Mouse (Mus musculus) gonadal fat pad, adult 2 months (tissue): Measurements from ENCODE around the gene Pabpc4. TPM values are rescaled to one million over a fixed set of nuclear protein-coding genes. Genes with fewer than 3 reads are reported as not detected.

ENCODE experiments used
- DNase-seq: peaks from one replicate; pipeline ENCODE4 v3.0.0-alpha.2; 2012; ENCODE audit warnings: low read depth
- polyA plus RNA-seq: library from polyadenylated mRNA; depleted of rRNA; stranded (reverse); fragments of >200 nt; gene quantifications from 2 replicates; pipeline ENCODE4 v1.2.3, GENCODE M21; 2012; rRNA removed

The Pabpc4 gene
- 58.2 and 64.0 TPM in 2 replicates for polyA plus RNA-seq

DNA sequence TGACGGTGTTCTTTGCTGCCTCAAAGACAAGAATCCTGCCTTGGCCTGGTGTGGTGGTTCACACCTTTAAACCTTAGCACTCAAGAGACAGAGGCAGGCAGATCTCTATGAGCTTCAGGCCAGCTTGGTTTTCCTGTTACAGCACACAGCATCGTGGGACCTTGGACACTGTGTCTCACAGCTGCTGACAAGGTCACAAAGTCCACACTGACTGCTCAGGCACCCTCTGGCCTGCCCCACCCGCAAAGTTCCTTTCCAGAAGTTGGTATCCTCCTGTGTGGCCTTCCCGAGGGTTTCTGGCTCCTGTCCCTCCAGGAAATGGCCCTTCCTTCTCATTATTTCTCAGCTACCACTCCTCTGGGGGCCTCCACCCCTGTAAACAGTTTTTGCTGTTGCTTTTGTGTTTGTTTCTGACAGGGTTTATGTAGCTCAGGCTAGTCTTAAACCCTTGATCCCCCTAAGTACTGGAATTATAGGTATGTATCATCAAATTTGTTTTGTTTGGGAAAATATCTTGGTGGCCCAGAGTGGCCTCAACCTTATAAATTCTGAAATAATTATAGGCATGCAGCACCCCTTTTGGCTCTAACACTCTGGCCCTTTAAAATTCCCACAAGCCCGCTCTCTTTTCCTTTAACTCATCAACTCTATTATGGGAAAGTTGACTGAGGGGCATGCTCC, at the start of gene Pabpc4:
TSS of gene Pabpc4 (plus strand) at position 631 of the 681 bp plus-strand sequence.
- DNase-seq, result no peak

DNA sequence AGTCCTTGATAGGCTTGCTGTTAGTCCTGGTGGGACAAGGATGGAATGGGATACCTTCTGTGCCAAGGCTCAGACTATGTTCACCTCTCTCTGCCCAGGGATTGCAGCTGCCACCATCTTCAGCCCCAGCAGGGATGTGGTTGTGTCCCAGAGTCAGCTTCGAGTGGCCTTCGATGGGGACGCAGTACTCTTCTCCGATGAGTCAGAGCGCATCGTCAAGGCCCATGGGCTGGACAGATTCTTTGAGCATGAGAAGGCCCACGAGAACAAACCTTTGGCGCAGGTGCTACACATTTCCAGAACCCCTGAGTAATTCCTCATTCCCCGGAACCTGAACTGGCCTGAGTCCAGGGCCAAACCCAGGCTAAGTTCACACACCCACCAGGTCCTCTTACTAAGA, 48.2 kb upstream of the Pabpc4 start:
- no peak for DNase-seq

DNA sequence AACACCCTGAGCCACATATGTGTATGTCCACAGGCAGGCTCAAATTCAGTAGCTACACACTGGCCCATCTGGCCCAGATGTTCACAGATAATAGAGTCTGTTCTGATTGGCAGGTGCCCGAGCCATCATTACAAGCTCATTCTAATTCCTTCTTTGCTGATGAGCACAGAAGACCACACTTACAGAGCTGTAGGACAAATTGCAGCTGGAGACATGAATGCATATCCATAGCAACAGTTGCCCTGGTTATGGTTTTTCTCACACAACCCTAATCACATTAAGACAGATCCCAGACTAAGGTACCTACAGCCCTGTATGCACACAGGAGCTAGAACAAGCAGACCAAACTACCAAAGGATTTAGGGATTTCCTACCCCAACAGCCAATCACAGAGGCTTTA, 46.8 kb upstream of the Pabpc4 start:
- no peak for DNase-seq

DNA sequence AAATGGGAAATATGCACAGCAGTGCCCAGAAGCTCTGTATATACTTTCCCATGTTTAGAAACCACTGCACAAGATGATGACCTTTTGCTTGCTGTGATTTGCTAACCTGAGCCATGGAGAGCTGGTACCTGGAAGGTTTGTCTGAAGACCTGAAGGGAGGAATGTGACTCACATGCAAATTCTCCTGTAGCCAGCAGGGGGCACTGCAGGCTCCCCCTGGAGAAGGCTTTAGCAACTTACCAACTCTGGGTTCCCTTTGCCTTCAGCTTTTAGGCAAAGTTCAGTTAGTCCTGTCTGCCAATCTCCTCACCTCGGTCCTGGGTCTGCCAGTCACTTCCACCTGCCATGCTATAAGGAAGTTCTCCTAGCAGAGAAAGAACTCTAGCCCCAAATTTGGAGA, 45.4 kb upstream of the Pabpc4 start:
- no peak for DNase-seq

DNA sequence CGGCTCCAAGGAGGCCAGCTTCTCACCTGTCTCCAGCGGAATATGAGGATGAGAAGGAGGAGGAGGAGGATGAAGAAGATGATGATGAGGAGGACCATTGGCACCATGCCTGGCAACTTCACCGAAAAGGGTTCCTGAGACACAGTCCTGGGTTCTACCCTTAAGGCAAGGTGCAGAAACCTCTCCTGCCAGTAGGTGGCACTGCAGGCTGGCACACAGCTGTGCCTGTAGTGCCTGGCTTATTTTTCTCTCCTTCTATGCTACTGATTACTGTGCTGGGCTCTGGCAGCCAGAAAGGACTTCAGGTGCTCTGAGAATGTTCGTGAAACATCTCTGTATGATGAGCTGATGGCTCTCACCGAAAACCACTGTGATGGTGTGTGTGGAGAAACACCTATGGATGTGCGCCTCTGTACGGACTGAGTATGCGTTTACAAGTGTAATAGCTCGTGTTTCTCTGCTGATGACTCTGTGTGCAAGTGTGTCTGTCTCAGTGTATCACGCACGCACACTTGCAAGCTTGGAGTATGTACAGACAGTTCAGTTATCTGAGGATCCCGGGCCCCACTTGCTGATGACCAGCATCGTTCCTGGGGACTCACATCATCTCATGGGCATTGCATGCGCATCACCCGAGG, 42.3 kb upstream of the Pabpc4 start:
- no peak for DNase-seq

GRCm38 (mm10) chr4:123220637-123221036, 41.5 kb upstream of the Pabpc4 start:
- no peak for DNase-seq

GRCm38 (mm10) chr4:123223309-123223708, 38.8 kb upstream of the Pabpc4 start:
- DNase-seq, result no peak

DNA sequence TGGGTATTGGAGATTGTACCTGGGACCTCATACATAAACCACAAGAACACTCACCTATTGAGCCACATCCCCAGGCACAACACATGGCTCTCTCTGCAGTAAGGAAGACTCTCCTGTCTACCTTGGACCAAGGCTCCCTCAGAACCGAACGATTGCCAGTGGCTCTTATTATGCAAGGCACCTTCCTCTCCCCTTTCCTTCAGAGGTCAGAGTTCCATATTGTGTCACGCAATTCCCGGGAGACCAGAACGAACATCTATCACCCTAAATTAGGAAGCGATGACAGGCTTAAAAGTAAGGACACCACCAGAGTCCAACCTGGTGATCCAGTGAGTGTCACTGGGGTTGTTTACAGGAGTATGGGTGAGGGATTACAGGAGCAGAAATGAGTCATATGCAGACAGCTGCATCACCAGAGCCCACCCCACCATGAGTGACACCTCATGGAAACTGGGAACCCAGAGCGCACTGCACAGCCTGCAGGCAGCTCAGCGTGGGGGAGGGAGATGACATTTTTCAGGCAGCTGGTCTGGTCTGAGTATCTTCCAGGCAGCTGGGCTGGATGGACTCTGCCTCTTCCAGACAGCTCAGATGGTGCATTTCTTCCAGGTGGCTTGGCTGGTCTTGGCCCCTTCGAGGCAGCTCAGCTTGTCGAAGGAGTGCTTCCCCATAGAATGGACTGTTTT, 36.3 kb upstream of the Pabpc4 start:
- DNase-seq, result no peak

GRCm38 (mm10) chr4:123227707-123228106, 34.4 kb upstream of the Pabpc4 start:
- DNase-seq, result no peak

DNA sequence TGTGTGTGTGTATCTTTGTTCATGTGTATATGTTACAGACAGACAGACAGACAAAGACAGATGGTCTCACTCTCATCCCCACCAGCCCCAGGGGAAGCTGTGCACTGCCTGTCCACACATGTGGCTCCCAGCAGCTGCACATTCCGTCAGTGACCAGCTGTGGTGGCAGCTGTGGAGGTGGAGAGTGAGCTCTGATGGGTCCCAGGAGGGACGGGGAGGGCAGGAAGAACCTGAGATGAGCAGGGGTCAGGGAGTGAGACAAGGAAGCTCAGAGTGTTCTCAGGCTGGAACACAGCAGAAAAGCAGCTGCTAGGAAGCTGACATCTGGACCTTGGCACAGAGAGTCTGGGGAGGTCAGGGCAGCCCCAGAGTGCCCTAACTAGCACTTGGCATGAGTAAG, 33.9 kb upstream of the Pabpc4 start:
- DNase-seq, result no peak

GRCm38 (mm10) chr4:123229166-123229565, 33.0 kb upstream of the Pabpc4 start:
- DNase-seq, result no peak

GRCm38 (mm10) chr4:123232841-123233240, 29.3 kb upstream of the Pabpc4 start:
- DNase-seq, result no peak

- no peak for DNase-seq
These were observed 28.6 kb upstream of the Pabpc4 start, which contains the start of gene Heyl for GRCm38 (mm10) chr4:123233492-123234084. Heyl (plus strand) TSS chr4:123233556.

GRCm38 (mm10) chr4:123235835-123236430, 26.2 kb upstream of the Pabpc4 start:
- DNase-seq, result no peak

- no peak for DNase-seq
These were observed 25.6 kb upstream of the Pabpc4 start for GRCm38 (mm10) chr4:123236431-123237031.

DNA sequence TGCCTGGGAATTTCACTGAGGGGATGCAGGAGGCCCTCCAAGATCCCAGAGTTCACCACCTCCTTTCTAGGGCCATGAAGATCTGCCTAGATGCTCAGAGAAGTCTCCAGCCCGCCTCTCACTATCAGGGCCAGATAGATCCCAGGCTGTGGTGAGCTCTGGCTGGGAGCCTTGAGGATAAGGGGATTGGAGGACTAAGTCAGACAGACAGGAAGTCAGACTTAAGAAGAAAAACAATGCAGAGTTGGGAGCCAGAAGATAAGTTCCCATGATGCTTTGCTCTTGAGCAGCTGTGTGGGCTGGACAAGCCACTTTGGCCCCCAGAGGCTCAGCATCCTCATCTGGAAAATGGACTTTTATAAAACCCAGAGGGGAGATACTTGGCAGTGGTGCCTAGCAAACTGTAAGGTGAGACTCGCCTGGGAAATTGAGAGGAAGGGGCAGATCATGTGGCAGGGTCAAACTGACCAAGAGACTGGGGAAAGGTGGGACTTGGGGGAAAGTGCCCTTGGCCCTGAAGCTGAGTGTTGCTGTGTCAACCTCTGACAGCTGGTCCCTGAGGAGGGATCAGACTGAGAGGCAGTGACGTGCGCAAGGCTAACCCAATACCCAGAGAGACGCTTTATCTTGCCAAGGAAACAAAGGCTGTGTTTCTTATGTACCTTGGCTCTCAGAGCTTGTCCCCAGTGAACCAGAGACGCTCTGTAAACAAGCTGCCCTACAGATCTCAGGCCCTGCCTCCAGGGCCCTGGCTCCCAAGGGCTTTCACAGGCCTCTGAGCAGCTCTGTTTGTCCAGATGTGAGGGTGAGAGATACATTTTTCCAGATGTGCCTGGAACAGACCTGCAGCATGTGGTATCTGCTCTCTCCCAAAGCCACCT, 24.5 kb upstream of the Pabpc4 start:
- DNase-seq, result no peak

DNA sequence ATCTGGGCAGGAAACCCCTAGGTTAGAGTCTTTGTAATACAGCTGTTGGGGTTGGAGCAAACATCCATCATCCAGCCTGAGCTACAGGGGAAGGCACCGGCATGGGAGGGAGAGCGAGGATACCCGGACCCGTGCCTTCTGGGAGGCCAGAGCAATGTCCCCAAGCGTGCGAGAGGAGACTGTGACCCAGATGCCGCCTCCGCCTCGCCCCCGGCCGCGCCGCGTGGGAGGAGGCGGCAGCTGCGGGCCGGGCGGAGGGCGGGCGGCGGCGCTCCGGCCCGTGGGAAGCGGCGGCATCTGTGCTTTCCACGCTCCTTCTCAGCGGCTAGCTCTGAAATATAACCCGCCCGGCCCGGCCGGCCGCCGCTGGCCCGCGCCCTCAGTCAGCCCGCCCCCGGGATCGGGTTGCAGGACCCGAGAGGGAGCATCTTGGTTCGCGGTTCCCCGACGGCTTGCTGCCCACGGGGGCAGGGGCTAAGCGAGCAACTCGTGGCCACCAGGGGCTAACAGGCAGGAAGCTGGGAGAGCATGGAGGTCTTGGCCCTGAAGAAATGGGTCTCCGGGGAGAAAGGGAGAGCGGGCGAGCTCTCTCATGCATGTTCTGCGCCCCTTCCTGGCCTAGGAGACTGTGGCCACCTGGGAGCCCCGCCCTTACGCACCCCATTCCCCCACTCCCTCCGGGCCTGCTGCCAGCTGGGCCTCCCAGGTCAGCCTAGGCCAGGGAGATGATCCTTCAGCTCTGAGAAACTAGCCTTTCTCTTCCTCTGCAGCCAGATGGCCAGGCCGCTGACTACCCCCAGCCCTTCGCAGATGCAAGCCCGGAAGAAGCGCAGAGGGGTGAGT, 22.6 kb upstream of the Pabpc4 start:
- DNase-seq, result no peak

DNA sequence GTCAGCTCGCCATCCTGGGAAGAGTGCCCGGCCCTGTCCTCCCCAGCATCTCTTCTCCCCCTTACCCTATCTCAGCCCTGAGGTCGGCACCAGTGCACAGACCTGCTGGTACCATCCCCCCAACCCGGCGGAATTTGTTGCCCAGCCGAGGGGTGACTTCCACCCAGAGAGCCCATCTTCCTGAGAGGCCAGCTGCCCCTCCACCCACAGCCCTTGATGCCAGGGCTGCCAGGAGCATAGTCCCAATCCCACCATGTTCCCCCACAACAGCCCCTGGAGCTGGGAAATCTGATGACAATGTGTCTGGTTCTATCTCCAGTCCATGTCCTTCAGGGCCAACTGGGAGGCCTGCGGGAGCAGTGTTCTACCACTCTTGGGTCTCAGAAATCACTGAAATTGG, 15.9 kb upstream of the Pabpc4 start:
- DNase-seq, result no peak

DNA sequence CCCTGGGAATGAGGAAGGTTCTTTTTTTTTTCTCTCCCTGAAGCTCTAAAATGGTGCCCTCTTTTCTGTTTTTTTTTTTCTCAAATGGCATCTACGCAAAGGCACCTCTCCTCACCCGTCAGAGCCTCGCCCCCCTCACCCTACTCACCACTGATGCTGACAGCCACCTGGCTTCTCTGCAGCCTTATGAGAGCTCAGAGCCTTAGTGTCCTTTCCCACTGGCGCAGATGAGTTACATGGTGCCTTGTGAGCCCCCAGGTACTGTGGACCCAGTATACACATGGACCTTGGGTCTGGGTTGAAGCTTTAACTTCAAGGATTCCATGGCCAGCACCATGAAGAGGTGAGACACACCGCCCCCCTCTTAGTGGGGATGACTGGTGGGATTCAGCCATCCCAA, 15.5 kb upstream of the Pabpc4 start:
- DNase-seq, result no peak
